Mouse (Mus musculus): ENCODE data around the gene Rin3. TPM values are rescaled to one million over a fixed set of nuclear protein-coding genes. Genes with fewer than 3 reads are reported as not detected.

Gene Rin3
- total RNA-seq, 2 experiments from 2014 or later = 12.9 to 26.4 TPM

- ATAC-seq (replicated peaks; ENCODE audit: low FRiP score, poor library complexity, severe bottlenecking) = no peak
Observed at GRCm38 (mm10) chr12:102436939-102437526, 154.2 kb downstream of the Rin3 start.

- no peak for ATAC-seq (replicated peaks; ENCODE audit: low FRiP score, poor library complexity, severe bottlenecking)
Observed at GRCm38 (mm10) chr12:102437952-102438351, 155.1 kb downstream of the Rin3 start.

DNA sequence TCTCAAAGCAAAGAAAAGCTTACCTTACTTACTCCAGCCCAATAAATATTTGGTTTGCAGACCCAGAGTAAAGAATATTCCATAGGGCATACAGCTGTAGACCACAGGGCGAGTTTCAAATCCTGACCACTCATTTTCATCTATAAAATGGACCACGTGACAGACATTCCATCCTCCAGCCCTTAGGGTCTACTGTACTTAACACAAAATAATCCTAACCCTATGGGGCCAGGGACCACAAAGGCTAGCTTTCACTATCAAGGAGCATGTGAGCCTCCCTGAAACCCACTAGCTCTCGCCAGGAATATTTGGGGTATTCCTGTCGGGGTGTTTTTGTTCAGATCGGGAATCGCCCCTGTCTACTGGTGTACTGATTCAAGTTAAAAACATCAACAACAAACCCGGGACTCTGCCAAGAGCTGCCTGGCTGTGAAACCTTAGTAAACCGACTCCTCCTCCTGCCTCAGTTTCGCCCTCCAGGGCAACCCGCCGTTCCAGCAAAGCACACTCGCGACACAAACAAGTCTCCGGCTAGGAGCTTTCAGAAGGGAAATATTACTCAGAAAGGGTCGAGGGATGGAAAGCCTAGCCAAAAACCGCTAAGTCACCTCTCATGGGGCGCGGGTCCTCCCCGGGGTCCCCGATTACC, 156.3 kb downstream of the Rin3 start:
- no peak for ATAC-seq (replicated peaks; ENCODE audit: low FRiP score, poor library complexity, severe bottlenecking)

- ATAC-seq (replicated peaks; ENCODE audit: low FRiP score, poor library complexity, severe bottlenecking) = peak; percentile 80
Observed at GRCm38 (mm10) chr12:102439632-102440023, 156.8 kb downstream of the Rin3 start, which contains the start of gene Lgmn. Gene Lgmn, minus strand, starts transcription at chr12:102439813.

Other genes starting within 250 kb of the Rin3 start
- gene Slc24a4, start 154.3 kb upstream of the Rin3 start, total RNA-seq (2015; ENCODE audit: low replicate concordance) = not detected in 2 replicates
- not detected in 2 replicates for gene Slc24a4, start 154.3 kb upstream of the Rin3 start, total RNA-seq (2017; ENCODE audit: low replicate concordance)
- 16.3 and 28.1 TPM in 2 replicates for gene Lgmn, start 156.8 kb downstream of the Rin3 start, total RNA-seq (2015; ENCODE audit: low replicate concordance)
- 13.1 and 17.7 TPM in 2 replicates for gene Lgmn, start 156.8 kb downstream of the Rin3 start, total RNA-seq (2017; ENCODE audit: low replicate concordance)
- 11.9 and 15.9 TPM in 2 replicates for gene Golga5, start 186.1 kb downstream of the Rin3 start, total RNA-seq (2015; ENCODE audit: low replicate concordance)
- gene Golga5, start 186.1 kb downstream of the Rin3 start, total RNA-seq (2017; ENCODE audit: low replicate concordance) = 20.3 and 20.7 TPM in 2 replicates

Data from erythroid progenitor cell, adult 5-6 weeks (primary cell).